Mouse (Mus musculus): ENCODE measurements around the gene Tapt1. TPM values are rescaled to one million over a fixed set of nuclear protein-coding genes. Genes with fewer than 3 reads are reported as not detected.
"Not testable (repeated sequence)": the region's sequence is repeated elsewhere in the genome, so short reads cannot be mapped to it uniquely, and the experiment has no call there.

The Tapt1 gene
- polyA plus RNA-seq, 1 experiment from 2014 or later: 18.1 TPM

DNA sequence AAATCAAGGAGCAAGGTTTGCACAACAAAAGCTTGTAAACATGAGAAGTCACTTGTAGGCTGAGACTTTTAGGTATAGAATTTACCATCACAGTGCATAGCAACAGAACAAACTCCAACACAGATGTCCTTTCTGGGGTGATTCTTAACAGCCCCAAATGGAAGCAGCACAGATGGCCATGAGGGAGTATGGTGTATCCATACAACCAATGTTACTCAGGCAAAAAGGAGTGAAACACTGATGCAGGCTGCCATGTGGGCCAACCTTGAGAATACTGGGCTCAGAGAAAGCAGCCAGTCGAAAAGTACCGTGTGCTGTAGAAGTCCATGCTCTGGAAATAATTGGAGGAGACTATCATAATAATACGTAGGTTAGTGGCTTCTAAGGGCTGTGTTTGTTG, 68.0 kb downstream of the Tapt1 start:
- Histone ChIP-seq H3K9ac (no peak overlapping the region), H3K9me3 (no peaks in the 10 kb centered on the region), H3K27ac (replicated peaks) (no peak overlapping the region), H3K36me3 (no peaks in the 10 kb centered on the region), H3K27me3 (replicated peaks) (no peaks in the 10 kb centered on the region), H3K4me1 (no peaks in the 10 kb centered on the region), H3K4me2 (no peak overlapping the region), H3K4me3 (no peak overlapping the region)
- ATAC-seq (ENCODE audit: extremely low read depth, insufficient number of reproducible peaks, low FRiP score, low TSS enrichment): no peak
- 82% methylated on average over 3 of the region's 3 CpGs for WGBS

DNA sequence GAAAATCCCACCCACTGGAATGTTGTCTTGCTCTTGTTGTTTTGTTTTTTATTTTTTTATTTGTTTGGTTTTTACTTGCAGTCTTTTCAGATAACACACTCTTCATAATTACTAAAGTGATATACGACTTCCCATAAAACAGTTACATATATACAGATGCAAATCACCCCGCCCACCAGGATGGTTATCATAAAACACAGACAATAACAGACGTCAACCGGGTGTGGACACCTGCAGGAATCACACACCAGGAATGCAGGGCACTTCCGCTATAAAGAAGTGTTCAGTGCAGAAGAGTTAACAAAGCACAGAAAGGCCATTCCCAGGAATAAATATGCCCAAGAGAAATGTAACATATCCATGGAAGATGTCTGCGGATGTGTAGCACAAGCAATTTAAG, 68.7 kb downstream of the Tapt1 start:
- H3K9ac ChIP-seq: no peak overlapping the region
- no peak overlapping the region for H3K4me3 ChIP-seq
- no peak overlapping the region for H3K4me2 ChIP-seq
- ATAC-seq (ENCODE audit: extremely low read depth, insufficient number of reproducible peaks, low FRiP score, low TSS enrichment): no peak
- no peaks in the 10 kb centered on the region for H3K4me1 ChIP-seq
- no peak overlapping the region for H3K27ac ChIP-seq (replicated peaks)
- H3K36me3 ChIP-seq: no peaks in the 10 kb centered on the region
- H3K9me3 ChIP-seq: no peaks in the 10 kb centered on the region
- WGBS: 77% methylated on average over 6 of the region's 6 CpGs
- H3K27me3 ChIP-seq (replicated peaks): no peaks in the 10 kb centered on the region

GRCm38 (mm10) chr5:44153050-44153449, 73.4 kb downstream of the Tapt1 start:
- Histone ChIP-seq H3K27me3 (replicated peaks) (no peaks in the 10 kb centered on the region), H3K9ac (no peak overlapping the region), H3K27ac (replicated peaks) (no peak overlapping the region), H3K4me1 (no peaks in the 10 kb centered on the region), H3K36me3 (no peaks in the 10 kb centered on the region), H3K4me3 (no peak overlapping the region), H3K4me2 (no peak overlapping the region), H3K9me3 (peaks cover 9% of the 10 kb centered on the region)
- 50% methylated on average over 1 of the region's 1 CpGs for WGBS
- ATAC-seq (ENCODE audit: extremely low read depth, insufficient number of reproducible peaks, low FRiP score, low TSS enrichment): no peak

GRCm38 (mm10) chr5:44151327-44152051, 74.9 kb downstream of the Tapt1 start:
- WGBS: 80% methylated on average over 4 of the region's 4 CpGs
- no peak for ATAC-seq (ENCODE audit: extremely low read depth, insufficient number of reproducible peaks, low FRiP score, low TSS enrichment)

GRCm38 (mm10) chr5:44147732-44148131, 78.7 kb downstream of the Tapt1 start:
- no peak overlapping the region for H3K4me2 ChIP-seq
- H3K9me3 ChIP-seq: peaks cover 9% of the 10 kb centered on the region
- no peaks in the 10 kb centered on the region for H3K4me1 ChIP-seq
- no peak overlapping the region for H3K9ac ChIP-seq
- no peak for ATAC-seq (ENCODE audit: extremely low read depth, insufficient number of reproducible peaks, low FRiP score, low TSS enrichment)
- H3K27ac ChIP-seq (replicated peaks): no peak overlapping the region
- H3K4me3 ChIP-seq: no peak overlapping the region
- WGBS: 79% methylated on average over 3 of the region's 3 CpGs
- H3K36me3 ChIP-seq: no peaks in the 10 kb centered on the region
- H3K27me3 ChIP-seq (replicated peaks): 0 out of 2 replicates have a peak, but pooled peaks cover 4% of the 10 kb centered on the region

More at GRCm38 (mm10) chr5:44151327-44152051, 74.9 kb downstream of the Tapt1 start:
- Histone ChIP-seq H3K4me2 (no peak overlapping the region), H3K4me1 (no peaks in the 10 kb centered on the region), H3K9ac (no peak overlapping the region), H3K27ac (replicated peaks) (no peak overlapping the region), H3K36me3 (no peaks in the 10 kb centered on the region), H3K4me3 (no peak overlapping the region), H3K9me3 (peaks cover 9% of the 10 kb centered on the region), H3K27me3 (replicated peaks) (no peaks in the 10 kb centered on the region)

GRCm38 (mm10) chr5:44146437-44147332, 79.7 kb downstream of the Tapt1 start:
- no peak overlapping the region for H3K4me2 ChIP-seq
- no peak overlapping the region for H3K9ac ChIP-seq
- no peak for ATAC-seq (ENCODE audit: extremely low read depth, insufficient number of reproducible peaks, low FRiP score, low TSS enrichment)
- no peaks in the 10 kb centered on the region for H3K4me1 ChIP-seq
- 0 out of 2 replicates have a peak, but pooled peaks cover 4% of the 10 kb centered on the region for H3K27me3 ChIP-seq (replicated peaks)
- no peak overlapping the region for H3K4me3 ChIP-seq
- no peak overlapping the region for H3K27ac ChIP-seq (replicated peaks)
- no peaks in the 10 kb centered on the region for H3K36me3 ChIP-seq
- peaks cover 9% of the 10 kb centered on the region for H3K9me3 ChIP-seq
- 61% methylated on average over 6 of the region's 6 CpGs for WGBS

- Histone ChIP-seq H3K9me3 (no peaks in the 10 kb centered on the region), H3K27ac (replicated peaks) (no peak overlapping the region), H3K4me2 (no peak overlapping the region), H3K4me3 (no peak overlapping the region), H3K36me3 (no peaks in the 10 kb centered on the region), H3K9ac (no peak overlapping the region), H3K4me1 (no peaks in the 10 kb centered on the region), H3K27me3 (replicated peaks) (0 out of 2 replicates have a peak, but pooled peaks cover 4% of the 10 kb centered on the region)
- no peak for ATAC-seq (ENCODE audit: extremely low read depth, insufficient number of reproducible peaks, low FRiP score, low TSS enrichment)
- 46% methylated on average over 8 of the region's 8 CpGs for WGBS
Measured at GRCm38 (mm10) chr5:44143467-44144235, 82.8 kb downstream of the Tapt1 start.

DNA sequence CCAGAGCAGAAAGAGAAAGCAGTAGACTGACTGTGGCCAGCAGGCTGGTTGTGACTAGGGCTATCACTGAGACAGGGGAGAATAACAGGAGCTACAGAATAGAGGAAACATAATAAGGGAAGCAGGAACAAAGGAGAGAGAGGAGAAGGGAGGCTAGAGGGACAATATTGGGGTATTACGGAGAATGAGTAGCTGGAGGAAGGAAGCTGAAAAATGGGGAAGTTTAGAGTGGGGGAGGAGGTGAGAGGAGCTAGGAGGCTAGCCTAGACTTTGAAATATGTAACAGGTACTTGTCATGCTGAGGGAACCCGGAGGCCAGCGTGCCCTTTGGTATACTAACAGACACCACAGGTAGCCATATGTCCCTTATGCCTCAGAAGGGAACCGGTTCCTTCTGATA, 98.9 kb downstream of the Tapt1 start:
- WGBS: 65% methylated on average over 4 of the region's 4 CpGs

DNA sequence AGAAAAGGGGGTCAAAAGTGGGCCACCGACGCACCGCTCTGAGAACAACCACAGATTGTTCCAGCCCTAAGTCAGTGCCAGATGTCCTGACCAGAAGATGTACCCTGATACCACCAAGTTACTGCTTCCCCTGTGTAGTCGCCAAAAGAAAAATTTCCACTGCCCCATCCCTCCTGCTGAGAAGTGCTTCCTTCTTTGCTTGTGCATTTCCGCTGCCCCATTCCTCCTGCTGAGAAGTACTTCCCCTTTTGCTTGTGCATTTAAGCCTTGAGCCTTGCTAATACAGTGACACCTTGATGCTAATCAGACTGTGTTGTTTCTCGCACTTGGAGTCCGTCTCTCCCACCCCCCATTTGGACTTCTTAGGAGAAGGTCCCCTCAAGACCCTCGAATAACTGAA, 99.9 kb downstream of the Tapt1 start:
- H3K9ac ChIP-seq; H3K36me3 ChIP-seq; H3K27me3 ChIP-seq (replicated peaks); H3K27ac ChIP-seq (replicated peaks); H3K4me1 ChIP-seq; H3K4me2 ChIP-seq; H3K9me3 ChIP-seq; ATAC-seq (ENCODE audit: extremely low read depth, insufficient number of reproducible peaks, low FRiP score, low TSS enrichment); H3K4me3 ChIP-seq: not testable (repeated sequence)
- 78% methylated on average over 8 of the region's 8 CpGs for WGBS

More for the DNA sequence above, 98.9 kb downstream of the Tapt1 start:
- no peak overlapping the region for H3K27ac ChIP-seq (replicated peaks)
- H3K36me3 ChIP-seq: no peaks in the 10 kb centered on the region
- H3K27me3 ChIP-seq (replicated peaks): no peaks in the 10 kb centered on the region
- H3K4me1 ChIP-seq: peaks cover 7% of the 10 kb centered on the region
- no peak overlapping the region for H3K9ac ChIP-seq
- no peaks in the 10 kb centered on the region for H3K9me3 ChIP-seq
- no peak overlapping the region for H3K4me3 ChIP-seq
- H3K4me2 ChIP-seq: no peak overlapping the region
- no peak for ATAC-seq (ENCODE audit: extremely low read depth, insufficient number of reproducible peaks, low FRiP score, low TSS enrichment)

Measured in heart, embryonic 13.5 days (tissue).